Mouse (Mus musculus): ENCODE measurements around the gene Npnt. TPM values are rescaled to one million over a fixed set of nuclear protein-coding genes. Genes with fewer than 3 reads are reported as not detected.

Npnt gene
- total RNA-seq, 2 experiments from 2014 or later: 19.4 to 24.1 TPM

DNA sequence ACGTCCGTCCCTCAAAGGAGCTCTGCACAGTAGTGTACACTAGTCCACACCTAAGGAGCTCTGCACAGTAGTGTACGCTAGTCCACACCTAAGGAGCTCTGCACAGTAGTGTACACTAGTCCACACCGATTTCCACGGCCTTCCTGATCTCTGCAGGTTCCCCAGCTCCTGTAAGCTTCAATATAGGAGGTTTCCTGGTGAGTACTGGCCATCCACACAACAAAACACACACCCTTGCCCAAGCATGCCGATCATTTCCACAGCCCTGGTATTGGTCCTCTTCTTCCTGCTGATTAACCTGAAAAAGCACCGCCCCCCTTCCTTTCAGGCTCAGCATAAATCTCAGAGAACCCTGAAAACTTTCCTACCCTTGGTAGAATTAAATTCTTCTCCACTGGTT is 57.6 kb downstream of the Npnt start:
- DNase-seq: no peak

DNA sequence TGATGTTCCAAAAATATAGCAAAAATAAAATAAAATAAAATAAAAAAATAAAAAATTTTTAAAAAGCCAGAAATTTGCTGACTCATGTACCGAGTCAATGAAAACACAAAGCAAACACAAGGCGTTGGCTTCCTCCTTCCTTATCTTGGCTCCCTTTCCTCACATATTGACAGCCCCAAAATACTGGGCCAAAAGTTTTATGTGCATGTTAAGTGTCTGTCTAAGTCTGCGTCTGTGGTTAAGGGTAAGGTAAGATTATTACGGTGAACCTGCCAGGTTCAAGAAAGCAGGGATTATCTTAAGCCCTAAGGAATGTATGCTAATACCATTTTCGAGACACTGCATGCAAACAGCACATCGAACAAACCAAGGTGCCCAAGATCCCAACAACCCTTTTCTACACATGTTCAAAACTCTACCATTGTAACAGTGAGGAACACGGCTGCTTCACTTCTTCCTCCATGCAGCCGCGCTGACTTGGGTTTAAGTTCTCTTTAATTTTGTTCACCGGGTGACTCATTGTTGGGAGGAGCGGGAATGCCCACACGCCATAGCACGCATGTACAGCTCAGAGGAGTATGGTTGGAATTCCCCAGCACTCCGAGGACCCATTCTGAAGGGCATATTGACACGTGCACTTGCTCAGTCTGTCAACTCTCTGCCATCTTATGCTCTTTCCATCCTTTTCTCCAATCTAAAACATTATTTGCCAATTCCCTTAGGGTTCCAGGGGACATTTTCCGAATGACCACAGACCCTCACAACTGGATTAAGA is 62.8 kb downstream of the Npnt start:
- no peak for DNase-seq

- no peak for DNase-seq
Measured at GRCm38 (mm10) chr3:132886419-132887050, 63.6 kb downstream of the Npnt start.

DNA sequence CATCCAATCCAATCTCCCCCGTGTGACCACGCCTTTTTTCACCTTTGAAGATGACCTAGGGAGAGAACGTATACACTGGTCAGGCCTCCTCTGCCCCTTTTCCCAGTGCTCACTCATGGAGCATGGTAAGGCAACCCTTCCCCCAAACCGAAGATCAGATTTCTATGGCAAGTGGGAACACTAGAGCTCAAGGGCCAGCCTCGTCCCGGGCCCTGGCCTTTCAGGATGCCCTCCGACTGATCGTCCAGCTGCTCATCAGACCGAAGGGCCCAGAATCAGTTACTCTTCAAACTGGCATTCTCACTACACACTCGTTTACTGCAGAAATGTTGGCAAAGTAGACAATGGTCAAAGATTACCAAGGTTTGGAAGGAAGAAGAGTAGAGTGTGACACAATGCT is 65.6 kb downstream of the Npnt start:
- no peak for DNase-seq

- no peak for DNase-seq
Measured at GRCm38 (mm10) chr3:132883256-132883655, 66.8 kb downstream of the Npnt start.

- no peak for DNase-seq
Measured at GRCm38 (mm10) chr3:132880826-132881225, 69.3 kb downstream of the Npnt start.

- no peak for DNase-seq
Measured at GRCm38 (mm10) chr3:132880361-132880760, 69.7 kb downstream of the Npnt start.

DNA sequence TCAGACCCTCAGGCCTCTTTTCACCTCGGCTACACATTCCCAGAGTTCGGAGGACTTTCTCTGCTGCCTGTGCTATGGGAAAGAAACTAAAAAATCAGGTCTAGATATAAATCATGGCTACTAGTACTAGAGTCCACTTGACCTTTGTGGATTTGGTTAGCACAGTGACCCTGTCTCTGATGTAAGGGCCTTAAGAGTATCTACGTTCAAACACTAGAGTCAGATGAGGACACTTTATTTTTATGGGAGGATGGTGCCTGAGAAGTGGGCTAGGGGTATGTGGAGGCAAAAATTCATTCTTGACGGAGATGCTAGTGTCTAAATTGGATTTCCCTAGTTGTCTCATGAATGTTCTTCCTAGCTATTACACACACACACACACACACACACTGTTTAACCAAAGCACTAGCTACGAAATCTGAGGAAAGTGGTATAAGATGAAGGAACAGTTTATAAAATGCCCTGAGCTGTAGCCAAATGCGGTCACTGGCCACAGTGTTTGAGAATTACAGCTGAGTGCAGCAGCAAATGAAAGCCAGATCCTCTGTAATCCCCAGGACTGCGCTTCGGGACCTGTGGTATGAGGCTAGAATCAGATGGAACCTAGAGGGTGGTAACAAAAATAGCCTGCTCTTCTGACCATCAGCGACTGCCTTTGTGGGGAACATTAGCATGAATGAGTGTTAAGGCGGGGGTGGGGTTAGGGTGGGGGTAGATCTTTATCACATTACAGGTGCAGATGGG is 73.0 kb downstream of the Npnt start:
- no peak for DNase-seq

DNA sequence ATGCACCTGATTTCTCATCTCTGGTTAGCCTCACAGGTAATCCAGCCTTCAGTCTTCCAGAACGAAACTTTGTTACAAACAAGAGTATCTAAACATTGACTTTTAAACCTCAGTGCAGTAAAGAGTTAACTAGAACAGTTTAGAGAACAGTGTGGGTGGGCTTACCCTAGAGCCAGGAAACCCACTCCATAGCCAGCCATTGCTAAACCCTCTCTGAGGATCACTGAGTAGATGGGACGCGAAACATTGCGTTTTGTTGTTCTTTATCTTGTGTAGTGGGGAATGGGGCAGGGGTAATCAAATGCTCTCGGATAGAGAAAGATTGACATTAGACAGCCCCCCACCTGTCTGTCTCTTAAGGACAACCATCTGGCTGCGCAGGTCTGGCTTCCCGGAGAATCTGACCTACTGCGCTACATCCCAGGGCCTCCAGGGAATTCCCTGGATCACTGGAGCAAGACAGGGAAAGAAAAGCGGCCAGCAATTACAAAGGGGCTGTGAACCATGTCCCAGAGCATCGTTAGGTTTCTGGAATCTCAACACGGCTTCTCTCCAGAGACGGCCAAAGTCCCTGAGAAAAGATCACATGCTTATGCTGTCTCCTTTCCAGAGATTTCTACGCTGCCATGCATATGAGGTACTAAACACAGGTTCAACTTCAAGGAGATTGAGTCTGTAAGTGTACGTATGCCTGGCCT is 73.9 kb downstream of the Npnt start:
- DNase-seq: no peak

DNA sequence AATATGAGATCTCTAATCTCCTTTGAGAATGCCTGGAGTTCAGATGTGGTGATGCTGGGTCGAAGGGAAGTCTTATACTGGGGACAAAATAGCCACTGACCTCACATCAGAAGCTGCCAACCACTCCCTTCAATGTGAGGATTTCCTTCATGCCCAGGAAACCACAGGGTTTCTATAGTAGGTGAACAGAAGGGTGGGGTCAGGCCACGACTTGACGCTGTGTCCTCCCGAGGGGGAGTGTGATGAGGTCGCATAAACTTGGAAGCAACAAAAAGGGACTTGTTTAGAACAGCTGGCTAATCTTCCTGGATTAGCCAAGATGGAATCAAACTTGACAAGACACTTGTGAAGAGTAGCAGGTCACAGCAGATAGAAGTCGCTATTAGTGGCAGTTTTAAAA is 76.8 kb downstream of the Npnt start:
- DNase-seq: no peak

DNA sequence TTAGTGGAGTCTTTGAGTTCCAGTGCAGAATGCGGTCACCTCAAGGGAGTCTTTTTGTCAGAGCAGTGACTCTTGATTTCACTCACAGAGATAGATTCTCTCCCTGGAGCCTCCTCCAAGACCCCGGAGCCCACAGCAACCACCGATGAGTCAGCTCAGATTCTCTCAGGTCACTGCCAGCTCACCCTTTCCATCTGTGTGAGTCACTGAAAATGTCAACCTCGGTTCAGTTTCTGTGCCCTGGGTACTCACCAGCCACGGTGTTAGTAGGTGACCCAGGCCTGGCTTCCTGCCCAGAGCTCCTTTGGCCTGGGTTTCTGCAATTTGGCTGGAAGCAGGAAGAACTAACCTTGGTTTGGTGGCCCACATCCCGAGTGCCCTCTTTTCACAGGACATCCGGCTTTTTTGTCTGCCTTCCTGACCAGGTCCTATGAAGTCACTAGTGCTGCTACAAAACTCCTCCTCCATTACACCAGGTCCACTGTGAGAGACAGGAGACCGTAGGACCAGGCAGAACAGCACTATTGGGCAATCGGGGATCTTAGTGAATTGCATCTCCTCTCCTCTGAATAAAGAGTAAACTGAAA is 78.7 kb downstream of the Npnt start:
- peak; percentile 28 for DNase-seq

DNA sequence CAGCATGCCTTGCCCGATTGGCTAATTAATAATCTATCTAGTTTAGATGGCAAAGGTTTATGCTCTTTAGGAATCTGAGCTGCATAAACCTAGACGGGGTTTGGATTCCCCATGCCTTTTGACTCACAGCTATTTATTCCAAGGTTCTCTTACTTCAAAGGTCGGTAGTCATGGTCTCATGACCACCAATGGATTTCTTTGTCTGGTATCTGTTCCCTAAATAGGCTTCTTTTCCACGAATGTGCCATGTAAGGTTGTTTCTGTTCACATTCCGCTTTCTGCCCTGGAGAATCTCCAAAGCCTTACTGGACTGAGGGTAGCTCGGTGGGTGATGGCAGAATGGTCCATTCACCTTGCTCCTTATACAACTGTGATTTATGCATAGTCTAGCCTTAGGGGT is 80.0 kb downstream of the Npnt start:
- no peak for DNase-seq

DNA sequence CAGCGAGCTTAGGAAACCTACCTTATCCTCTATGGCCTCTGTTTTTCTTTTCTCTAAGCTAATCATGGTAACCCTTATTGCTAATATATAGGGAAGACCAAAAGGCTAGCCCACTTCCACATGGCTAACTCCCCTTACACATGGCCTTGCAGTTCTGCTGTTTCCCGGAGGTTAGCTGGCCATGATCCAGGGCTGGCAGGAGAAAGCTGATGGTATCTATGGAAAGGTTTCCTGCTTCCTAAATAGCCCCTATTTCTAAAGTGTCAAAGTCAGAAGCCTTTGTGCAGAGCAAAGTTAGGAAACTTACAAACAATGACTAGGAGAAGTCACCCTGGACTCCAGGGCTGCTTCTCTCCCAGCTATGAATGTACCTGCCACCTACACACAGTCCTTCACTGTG is 81.3 kb downstream of the Npnt start:
- peak; percentile 16 for DNase-seq

DNA sequence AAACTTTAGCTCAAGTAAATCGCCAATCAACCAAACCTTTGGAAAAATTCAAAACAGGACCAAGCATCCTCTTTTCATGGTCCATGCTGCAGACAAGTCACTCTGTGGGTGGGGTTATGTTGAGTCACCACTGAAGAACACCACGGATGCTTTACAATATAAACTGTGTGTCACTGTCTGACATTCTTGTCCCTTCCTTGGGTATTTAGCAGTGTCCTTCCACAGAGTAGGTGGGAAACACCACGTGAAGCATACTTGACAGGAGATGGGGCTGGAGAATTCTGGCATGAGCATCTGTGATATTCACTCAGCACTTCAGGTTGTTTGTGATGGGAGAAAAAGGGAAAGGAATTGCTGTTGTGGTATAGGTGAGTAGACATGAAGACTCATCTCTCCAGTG is 83.1 kb downstream of the Npnt start:
- no peak for DNase-seq

- DNase-seq: no peak
Measured at GRCm38 (mm10) chr3:132865596-132865995, 84.5 kb downstream of the Npnt start.

DNA sequence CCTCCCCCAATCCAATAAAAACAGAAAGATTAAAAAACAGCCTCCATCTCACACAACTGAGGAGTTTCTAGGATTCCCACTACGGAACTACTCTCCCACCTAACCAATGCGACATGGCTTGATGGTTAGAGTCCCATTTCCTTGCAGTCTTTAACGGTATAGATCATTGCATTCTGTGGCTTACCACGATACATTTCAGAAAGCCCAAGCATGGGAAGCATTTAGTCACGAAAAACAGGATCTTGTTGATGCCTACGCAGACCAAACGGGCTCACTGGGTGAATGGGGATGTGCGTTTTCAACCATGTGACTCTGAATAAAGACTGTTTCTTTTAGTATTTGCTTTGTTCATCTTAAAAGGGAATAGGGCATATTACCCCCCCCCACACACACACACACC is 85.1 kb downstream of the Npnt start:
- no peak for DNase-seq

DNA sequence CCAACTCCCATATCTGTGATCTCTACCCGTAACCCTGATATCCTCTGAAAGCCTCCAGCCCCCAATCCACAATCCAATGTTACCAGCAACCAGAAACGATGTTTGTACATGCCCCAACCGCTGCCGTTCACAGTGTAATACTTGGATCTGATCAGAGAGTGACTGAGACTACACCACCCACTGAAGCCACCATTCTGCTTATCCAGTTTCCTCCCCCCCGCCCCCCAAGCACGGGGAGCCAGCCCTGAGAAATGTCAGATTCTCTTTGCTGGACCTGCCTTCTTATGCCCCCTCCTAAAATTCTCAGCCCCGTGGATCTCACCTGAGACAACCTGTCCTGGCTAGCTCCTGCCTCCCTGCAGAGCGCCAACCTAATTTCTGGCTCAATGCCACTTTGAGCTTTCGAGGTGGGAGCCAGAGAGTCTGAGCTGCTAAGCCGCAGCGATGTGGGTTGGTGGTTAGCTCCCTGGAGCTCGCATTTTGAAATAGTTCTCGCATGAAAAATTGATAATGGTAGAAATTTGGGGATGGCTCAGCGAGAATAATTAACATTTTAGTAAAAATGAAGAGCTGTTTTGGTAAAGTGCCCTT is 85.7 kb downstream of the Npnt start:
- DNase-seq: no peak

- DNase-seq: no peak
Measured at GRCm38 (mm10) chr3:132863843-132864242, 86.2 kb downstream of the Npnt start.

DNA sequence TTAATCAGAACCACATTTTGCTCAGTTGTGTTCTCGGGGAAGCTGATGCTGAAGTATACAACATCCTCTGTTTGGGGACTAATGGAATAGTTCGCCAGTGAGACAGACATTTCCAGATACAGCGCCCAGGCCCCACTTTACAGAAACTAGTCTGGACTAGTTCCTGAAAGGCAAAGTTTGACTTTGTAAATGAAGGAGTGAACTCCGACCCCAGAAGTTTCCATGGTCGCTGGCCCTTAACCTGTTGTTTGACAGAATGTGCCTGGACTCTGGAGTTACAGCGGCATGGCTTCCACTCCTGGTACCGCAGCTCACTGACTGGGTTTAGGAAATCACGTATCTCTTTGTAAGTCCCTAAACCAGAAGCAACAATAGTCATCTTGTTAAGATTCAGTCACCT is 89.3 kb downstream of the Npnt start:
- no peak for DNase-seq

GRCm38 (mm10) chr3:132859573-132859972 is 90.5 kb downstream of the Npnt start:
- no peak for DNase-seq

DNA sequence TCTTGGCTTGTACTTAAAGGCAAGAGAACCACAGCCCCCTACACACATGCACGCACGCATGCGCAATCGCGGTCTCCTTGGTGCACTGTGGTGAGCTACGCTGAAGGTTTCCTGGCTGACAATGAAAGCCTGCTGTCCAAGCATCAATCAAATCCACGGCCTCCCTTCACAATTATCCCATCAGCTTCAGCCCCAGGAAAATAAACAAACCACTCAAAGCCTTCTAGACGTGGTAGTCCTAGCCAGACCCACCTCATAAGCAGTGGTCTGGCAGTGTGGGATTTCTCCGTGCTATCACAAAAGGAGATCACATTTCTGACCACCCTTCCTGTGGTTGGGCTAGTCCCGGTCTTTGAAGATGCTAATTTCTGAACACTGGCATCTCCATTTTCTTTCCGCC is 91.2 kb downstream of the Npnt start:
- no peak for DNase-seq

GRCm38 (mm10) chr3:132856651-132857050 is 93.4 kb downstream of the Npnt start:
- no peak for DNase-seq

Measured in gastrocnemius, postnatal 10 days (tissue).